Mouse (Mus musculus): ENCODE data around the gene Lipe. TPM values are rescaled to one million over a fixed set of nuclear protein-coding genes. Genes with fewer than 3 reads are reported as not detected.
A peak's percentile ranks its signal among the peaks of the same experiment; 100 is the strongest.
"Not testable (repeated sequence)": the region's sequence is repeated elsewhere in the genome, so short reads cannot be mapped to it uniquely, and the experiment has no call there.

Gene Lipe
- polyA plus RNA-seq, 1 experiment from 2014 or later = 2.9 TPM

- no peak for ATAC-seq
- no peak overlapping the region for H3K4me3 ChIP-seq
- H3K36me3 ChIP-seq = no peaks in the 10 kb centered on the region
- no peak overlapping the region for H3K9ac ChIP-seq
- no peaks in the 10 kb centered on the region for H3K4me1 ChIP-seq
- no peaks in the 10 kb centered on the region for H3K27me3 ChIP-seq (replicated peaks)
- H3K9me3 ChIP-seq (replicated peaks) = no peaks in the 10 kb centered on the region
- 35% methylated on average over 4 of the region's 4 CpGs for WGBS (ENCODE audit: insufficient replicate concordance)
- no peak overlapping the region for H3K27ac ChIP-seq
- no peak overlapping the region for H3K4me2 ChIP-seq
Measured at GRCm38 (mm10) chr7:25409114-25409760, 10.7 kb upstream of the Lipe start.

GRCm38 (mm10) chr7:25406468-25406867 lies 8.0 kb upstream of the Lipe start:
- Histone ChIP-seq H3K9ac (no peak overlapping the region), H3K9me3 (replicated peaks) (no peaks in the 10 kb centered on the region), H3K36me3 (no peaks in the 10 kb centered on the region), H3K4me3 (no peak overlapping the region), H3K27ac (no peak overlapping the region), H3K4me1 (peaks cover 11% of the 10 kb centered on the region), H3K4me2 (no peak overlapping the region), H3K27me3 (replicated peaks) (no peaks in the 10 kb centered on the region)
- no peak for ATAC-seq
- WGBS (ENCODE audit: insufficient replicate concordance) = 63% methylated on average over 7 of the region's 7 CpGs

GRCm38 (mm10) chr7:25402671-25403101 lies 4.2 kb upstream of the Lipe start:
- peak; percentile 68 for ATAC-seq
- no peaks in the 10 kb centered on the region for H3K36me3 ChIP-seq
- H3K9ac ChIP-seq = no peak overlapping the region
- H3K4me2 ChIP-seq = no peak overlapping the region
- H3K27me3 ChIP-seq (replicated peaks) = no peaks in the 10 kb centered on the region
- H3K4me3 ChIP-seq = no peak overlapping the region
- WGBS (ENCODE audit: insufficient replicate concordance) = 0% methylated on average over 2 of the region's 2 CpGs
- no peaks in the 10 kb centered on the region for H3K9me3 ChIP-seq (replicated peaks)
- H3K4me1 ChIP-seq = peaks cover 11% of the 10 kb centered on the region
- no peak overlapping the region for H3K27ac ChIP-seq

- H3K4me1 ChIP-seq = peaks cover 11% of the 10 kb centered on the region
- H3K9me3 ChIP-seq (replicated peaks) = no peaks in the 10 kb centered on the region
- WGBS (ENCODE audit: insufficient replicate concordance) = 53% methylated on average over 5 of the region's 5 CpGs
Measured at GRCm38 (mm10) chr7:25401986-25402385, 3.5 kb upstream of the Lipe start.

GRCm38 (mm10) chr7:25401551-25401950 lies 3.0 kb upstream of the Lipe start:
- Histone ChIP-seq H3K4me2 (no peak overlapping the region), H3K4me3 (no peak overlapping the region), H3K9me3 (replicated peaks) (no peaks in the 10 kb centered on the region), H3K9ac (no peak overlapping the region), H3K36me3 (no peaks in the 10 kb centered on the region), H3K4me1 (peaks cover 13% of the 10 kb centered on the region), H3K27ac (no peak overlapping the region), H3K27me3 (replicated peaks) (no peaks in the 10 kb centered on the region)
- 69% methylated on average over 2 of the region's 2 CpGs for WGBS (ENCODE audit: insufficient replicate concordance)
- ATAC-seq = no peak

More at GRCm38 (mm10) chr7:25401986-25402385, 3.5 kb upstream of the Lipe start:
- Histone ChIP-seq H3K27me3 (replicated peaks) (no peaks in the 10 kb centered on the region), H3K4me3 (no peak overlapping the region), H3K27ac (no peak overlapping the region), H3K9ac (no peak overlapping the region), H3K36me3 (no peaks in the 10 kb centered on the region), H3K4me2 (no peak overlapping the region)
- no peak for ATAC-seq

GRCm38 (mm10) chr7:25399028-25399427 lies 518 bp upstream of the Lipe start:
- H3K9me3 ChIP-seq (replicated peaks); H3K9ac ChIP-seq; H3K27ac ChIP-seq; H3K4me2 ChIP-seq; H3K27me3 ChIP-seq (replicated peaks); H3K36me3 ChIP-seq; H3K4me3 ChIP-seq; ATAC-seq: not testable (repeated sequence)
- peaks cover 35% of the 10 kb centered on the region for H3K4me1 ChIP-seq

- 0 out of 2 replicates have a peak, but pooled peaks cover 3% of the 10 kb centered on the region for H3K27me3 ChIP-seq (replicated peaks)
- H3K9ac ChIP-seq = no peak overlapping the region
- ATAC-seq = no peak
- H3K4me2 ChIP-seq = peak overlapping the region; percentile 98
- H3K4me3 ChIP-seq = no peak overlapping the region
- peaks cover 33% of the 10 kb centered on the region for H3K4me1 ChIP-seq
- no peak overlapping the region for H3K27ac ChIP-seq
- H3K9me3 ChIP-seq (replicated peaks) = no peaks in the 10 kb centered on the region
- H3K36me3 ChIP-seq = no peaks in the 10 kb centered on the region
- 87% methylated on average over 14 of the region's 14 CpGs for WGBS (ENCODE audit: insufficient replicate concordance)
Measured at GRCm38 (mm10) chr7:25396621-25397020, 1.9 kb downstream of the Lipe start.

- peak overlapping the region; percentile 98 for H3K4me2 ChIP-seq
- H3K4me1 ChIP-seq = peaks cover 41% of the 10 kb centered on the region
- no peaks in the 10 kb centered on the region for H3K9me3 ChIP-seq (replicated peaks)
- peak overlapping the region; percentile 53 for H3K27ac ChIP-seq
- H3K27me3 ChIP-seq (replicated peaks) = 0 out of 2 replicates have a peak, but pooled peaks cover 3% of the 10 kb centered on the region
- 4% methylated on average over 52 of the region's 52 CpGs for WGBS (ENCODE audit: insufficient replicate concordance)
- peak overlapping the region; percentile 78 for H3K9ac ChIP-seq
- H3K36me3 ChIP-seq = no peaks in the 10 kb centered on the region
- H3K4me3 ChIP-seq = peak overlapping the region; percentile 72
- peak; percentile 94 for ATAC-seq
Measured at GRCm38 (mm10) chr7:25395558-25396521, 2.7 kb downstream of the Lipe start.

GRCm38 (mm10) chr7:25395186-25395557 lies 3.3 kb downstream of the Lipe start:
- Histone ChIP-seq H3K9ac (peak overlapping the region; percentile 78), H3K36me3 (no peaks in the 10 kb centered on the region), H3K9me3 (replicated peaks) (no peaks in the 10 kb centered on the region), H3K27ac (peak overlapping the region; percentile 49), H3K4me2 (peak overlapping the region; percentile 98), H3K27me3 (replicated peaks) (0 out of 2 replicates have a peak, but pooled peaks cover 3% of the 10 kb centered on the region), H3K4me3 (peak overlapping the region; percentile 72), H3K4me1 (peaks cover 47% of the 10 kb centered on the region)
- ATAC-seq = peak; percentile 13; the same call in 1 of the 2 replicates
- 1% methylated on average over 22 of the region's 22 CpGs for WGBS (ENCODE audit: insufficient replicate concordance)

GRCm38 (mm10) chr7:25394754-25395153 lies 3.8 kb downstream of the Lipe start:
- no peaks in the 10 kb centered on the region for H3K36me3 ChIP-seq
- H3K9ac ChIP-seq = peak overlapping the region; percentile 78
- ATAC-seq = no peak
- 18% methylated on average over 7 of the region's 7 CpGs for WGBS (ENCODE audit: insufficient replicate concordance)
- peak overlapping the region; percentile 98 for H3K4me2 ChIP-seq
- no peaks in the 10 kb centered on the region for H3K9me3 ChIP-seq (replicated peaks)
- H3K4me1 ChIP-seq = peaks cover 52% of the 10 kb centered on the region
- peak overlapping the region; percentile 72 for H3K4me3 ChIP-seq
- no peak overlapping the region for H3K27ac ChIP-seq
- H3K27me3 ChIP-seq (replicated peaks) = 0 out of 2 replicates have a peak, but pooled peaks cover 3% of the 10 kb centered on the region

GRCm38 (mm10) chr7:25393451-25394210 lies 4.9 kb downstream of the Lipe start:
- H3K27ac ChIP-seq = no peak overlapping the region
- H3K4me2 ChIP-seq = no peak overlapping the region
- no peak overlapping the region for H3K9ac ChIP-seq
- 0 out of 2 replicates have a peak, but pooled peaks cover 3% of the 10 kb centered on the region for H3K27me3 ChIP-seq (replicated peaks)
- peaks cover 60% of the 10 kb centered on the region for H3K4me1 ChIP-seq
- no peak for ATAC-seq
- no peaks in the 10 kb centered on the region for H3K9me3 ChIP-seq (replicated peaks)
- no peaks in the 10 kb centered on the region for H3K36me3 ChIP-seq
- H3K4me3 ChIP-seq = no peak overlapping the region
- WGBS (ENCODE audit: insufficient replicate concordance) = 61% methylated on average over 8 of the region's 8 CpGs
